8 mouse cellular contexts compared by ENCODE assay signal in genomic region chr9:107232140-107232539, GRCm38 (mm10). TPM values are rescaled to one million over a fixed set of nuclear protein-coding genes. Genes with fewer than 3 reads are reported as not detected.
A peak's percentile ranks its signal among the peaks of the same experiment; 100 is the strongest.
DNase-seq lines count a peak whose midpoint lies in the region; ATAC-seq and TF ChIP-seq lines count a peak whose summit lies in the region.

No protein-coding gene starts in this region.

- H3K9ac ChIP-seq in heart, embryonic 12.5 days = no peak overlapping the region; the same call in 1 of the 2 replicates
- peak overlapping the region; percentile 99 for H3K9ac ChIP-seq in ES-Bruce4 (ENCODE audit: low read depth, poor library complexity, severe bottlenecking)
- peak overlapping the region; percentile 97 for H3K9ac ChIP-seq in forebrain, postnatal 0 days
- no peak overlapping the region for H3K9ac ChIP-seq in liver, postnatal 0 days (replicated peaks)

- peak overlapping the region; percentile 100 for H3K4me2 ChIP-seq in heart, embryonic 12.5 days
- peak overlapping the region; percentile 73 for H3K4me2 ChIP-seq in forebrain, postnatal 0 days (ENCODE audit: low read depth)
- H3K4me2 ChIP-seq in liver, postnatal 0 days (ENCODE audit: low read depth, low read length) = peak overlapping the region; percentile 78; the same call in 1 of the 2 replicates

- H3K27ac ChIP-seq in heart, embryonic 12.5 days (ENCODE audit: poor library complexity, severe bottlenecking) = no peak overlapping the region
- no peak overlapping the region for H3K27ac ChIP-seq in ES-Bruce4 (ENCODE audit: insufficient read depth, low read length)
- H3K27ac ChIP-seq in forebrain, postnatal 0 days (ENCODE audit: low read depth, low read length) = peak overlapping the region; percentile 92
- no peak overlapping the region for H3K27ac ChIP-seq in liver, postnatal 0 days (ENCODE audit: low read depth)

- no peak for TF ChIP-seq EP300 in ES-Bruce4 (IDR thresholded peaks at IDR 0.05; ENCODE audit: insufficient read depth, low read depth, low read length)
- TF ChIP-seq EP300 in liver, postnatal 0 days (IDR thresholded peaks at IDR 0.05; ENCODE audit: low read depth) = no peak

- ATAC-seq in heart, embryonic 12.5 days (ENCODE audit: insufficient number of reproducible peaks, low FRiP score) = no peak
- peak; percentile 3; the same call in 1 of the 2 replicates for ATAC-seq in forebrain, postnatal 0 days
- no peak for ATAC-seq in liver, postnatal 0 days

- peaks cover 6% of the 10 kb centered on the region; the same call in 1 of the 2 replicates for H3K4me1 ChIP-seq in heart, embryonic 12.5 days (replicated peaks)
- no peaks in the 10 kb centered on the region for H3K4me1 ChIP-seq in ES-Bruce4 (ENCODE audit: control insufficient read depth, insufficient read depth, low read length)
- peaks cover 8% of the 10 kb centered on the region; the same call in 1 of the 2 replicates for H3K4me1 ChIP-seq in forebrain, postnatal 0 days (ENCODE audit: insufficient read depth)
- peaks cover 6% of the 10 kb centered on the region for H3K4me1 ChIP-seq in liver, postnatal 0 days (ENCODE audit: insufficient read depth)

- no peak for TF ChIP-seq CTCF in ES-Bruce4 (IDR thresholded peaks at IDR 0.05; ENCODE audit: low read depth, low read length)
- TF ChIP-seq CTCF in forebrain, postnatal 0 days (IDR thresholded peaks at IDR 0.05; ENCODE audit: low read depth) = no peak
- TF ChIP-seq CTCF in liver, postnatal 0 days (IDR thresholded peaks at IDR 0.05; ENCODE audit: low read depth) = no peak

- H3K36me3 ChIP-seq in heart, embryonic 12.5 days = no peaks in the 10 kb centered on the region
- no peaks in the 10 kb centered on the region for H3K36me3 ChIP-seq in ES-Bruce4 (ENCODE audit: control insufficient read depth, insufficient read depth, low read length, poor library complexity, severe bottlenecking)
- H3K36me3 ChIP-seq in forebrain, postnatal 0 days (ENCODE audit: insufficient read depth) = no peaks in the 10 kb centered on the region
- no peaks in the 10 kb centered on the region for H3K36me3 ChIP-seq in liver, postnatal 0 days (replicated peaks; ENCODE audit: insufficient read depth, low read length)

- peak overlapping the region; percentile 68 for H3K4me3 ChIP-seq in heart, embryonic 12.5 days
- peak overlapping the region; percentile 85 for H3K4me3 ChIP-seq in ES-Bruce4 (ENCODE audit: low read depth, low read length)
- peak overlapping the region; percentile 96 for H3K4me3 ChIP-seq in forebrain, postnatal 0 days (ENCODE audit: low read depth, low read length)
- peak overlapping the region; percentile 49; the same call in 1 of the 2 replicates for H3K4me3 ChIP-seq in liver, postnatal 0 days (ENCODE audit: low read depth, low read length)

- no peaks in the 10 kb centered on the region for H3K9me3 ChIP-seq in heart, embryonic 12.5 days (replicated peaks)
- H3K9me3 ChIP-seq in ES-Bruce4 (replicated peaks; ENCODE audit: control insufficient read depth, insufficient read depth, low read length, poor library complexity, severe bottlenecking) = no peaks in the 10 kb centered on the region
- no peaks in the 10 kb centered on the region for H3K9me3 ChIP-seq in forebrain, postnatal 0 days (ENCODE audit: low read length)
- no peaks in the 10 kb centered on the region for H3K9me3 ChIP-seq in liver, postnatal 0 days (ENCODE audit: low read length)

- no peak for DNase-seq in heart, postnatal 4 days
- DNase-seq in forebrain, postnatal 0 days = no peak
- no peak for DNase-seq in liver, postnatal 0 days
- DNase-seq in spleen, postnatal 10 days (ENCODE audit: low spot score in 2 of 2) = no peak
- no peak for DNase-seq in thymus, postnatal 36 days
- no peak for DNase-seq in frontal cortex, postnatal 10 days (ENCODE audit: low spot score in 2 of 2)

- TF ChIP-seq POLR2A in ES-Bruce4 (IDR thresholded peaks at IDR 0.05; ENCODE audit: insufficient read depth, low read length) = no peak

- H3K27me3 ChIP-seq in heart, embryonic 12.5 days (replicated peaks) = peaks cover 78% of the 10 kb centered on the region
- peaks cover 29% of the 10 kb centered on the region for H3K27me3 ChIP-seq in ES-Bruce4 (ENCODE audit: control insufficient read depth, insufficient read depth, low read length, poor library complexity, severe bottlenecking)
- H3K27me3 ChIP-seq in forebrain, postnatal 0 days (ENCODE audit: insufficient read depth, low read length) = peaks cover 10% of the 10 kb centered on the region
- peaks cover 81% of the 10 kb centered on the region for H3K27me3 ChIP-seq in liver, postnatal 0 days (ENCODE audit: insufficient read depth, low read length)

- whole genome bisulfite sequencing in heart, embryonic 12.5 days = 19% methylated on average over 9 of the region's 9 CpGs
- WGBS in forebrain, postnatal 0 days = 25% methylated on average over 9 of the region's 9 CpGs
- WGBS in liver, postnatal 0 days (ENCODE audit: insufficient replicate concordance) = 28% methylated on average over 9 of the region's 9 CpGs

RNA-seq across cellular contexts. Expression of gene Dock3, which starts 0.4 kb away (rescaled TPM):
- 0.91 and 1.3 TPM in 2 replicates for polyA plus RNA-seq in heart, embryonic 12.5 days (2016; fragmentation: Nextera tagmentation; extraction: Ambion mirVana)
- 1 to 10 TPM; 1.3 to 1.5 TPM for total RNA-seq in heart, postnatal 4 days (2021)
- polyA plus RNA-seq in ES-Bruce4 (2011; ENCODE audit: insufficient read depth, insufficient read length, low read depth, missing spikeins) = 4.5 and 6.3 TPM in 2 replicates
- 53.7 and 57.0 TPM in 2 replicates for total RNA-seq in forebrain, postnatal 0 days (2014; rRNA removed)
- 13.8 and 21.3 TPM in 2 replicates for polyA plus RNA-seq in forebrain, postnatal 0 days (2015; fragmentation: Nextera tagmentation; extraction: Ambion mirVana)
- polyA plus RNA-seq in liver, postnatal 0 days (2015; fragmentation: Nextera tagmentation; extraction: Ambion mirVana) = 0.02 TPM in 1 of 2 replicates, not detected in the other

RNA-seq across cellular contexts. Expression of gene Mapkapk3, which starts 57.5 kb away (rescaled TPM):
- 7.1 and 7.3 TPM in 2 replicates for polyA plus RNA-seq in heart, embryonic 12.5 days (2016; fragmentation: Nextera tagmentation; extraction: Ambion mirVana)
- 10 to 100 TPM; 18.3 to 18.9 TPM for total RNA-seq in heart, postnatal 4 days (2021)
- polyA plus RNA-seq in ES-Bruce4 (2011; ENCODE audit: insufficient read depth, insufficient read length, low read depth, missing spikeins) = 71.8 and 74.9 TPM in 2 replicates
- total RNA-seq in forebrain, postnatal 0 days (2014; rRNA removed) = 1.5 and 1.6 TPM in 2 replicates
- 1.2 and 1.5 TPM in 2 replicates for polyA plus RNA-seq in forebrain, postnatal 0 days (2015; fragmentation: Nextera tagmentation; extraction: Ambion mirVana)
- 7.8 and 8.3 TPM in 2 replicates for polyA plus RNA-seq in liver, postnatal 0 days (2015; fragmentation: Nextera tagmentation; extraction: Ambion mirVana)

Comparison
In these comparisons a context has a peak if more than half of its experiments do, and no peak if none do; other contexts are left out.
1. H3K9ac ChIP-seq: peak in ES-Bruce4 (single experiment) and forebrain, postnatal 0 days (single experiment); none in heart, embryonic 12.5 days (single experiment) and liver, postnatal 0 days (single experiment).
2. Peak in every context shown above with its lines, with median percentiles within 50 percentile points of each other: H3K4me2 ChIP-seq and H3K4me3 ChIP-seq.